Mouse (Mus musculus) megakaryocyte, embryonic 14.5 days (primary cell): ENCODE measurements around the gene Speer4d.
"Not testable (repeated sequence)": the region's sequence is repeated elsewhere in the genome, so short reads cannot be mapped to it uniquely, and the experiment has no call there.

ENCODE experiments used
- FLI1 ChIP-seq: IDR thresholded peaks from 2 replicates; pipeline ENCODE4 v1.6.1; 2012; ENCODE audit warnings: low read length, inconsistent platforms, mixed read lengths
- GATA1 ChIP-seq: IDR thresholded peaks from 3 replicates; pipeline ENCODE4 v1.6.1; 2012; ENCODE audit warnings: mixed read lengths, low read length, inconsistent platforms, borderline replicate concordance

GRCm38 (mm10) chr5:15656959-15657358, 38.1 kb downstream of the Speer4d start, which contains the start of gene 4930572O03Rik:
- not testable (repeated sequence) for TF ChIP-seq GATA1, FLI1
